Mouse (Mus musculus): ENCODE data around the gene Wdfy4.

- TF ChIP-seq CTCF (IDR thresholded peaks at IDR 0.05) (no peak), POLR2A (IDR thresholded peaks at IDR 0.05; ENCODE audit: insufficient read depth, low read depth, low read length) (no peak), EP300 (IDR thresholded peaks at IDR 0.05; ENCODE audit: insufficient read depth, low read depth, low read length) (no peak)
Measured at GRCm38 (mm10) chr14:32917919-32918318, 267.4 kb downstream of the Wdfy4 start.
